Mouse (Mus musculus): ENCODE results near the gene Cpm. TPM values are rescaled to one million over a fixed set of nuclear protein-coding genes. Genes with fewer than 3 reads are reported as not detected.

Gene Cpm
- total RNA-seq, 1 experiment = 4.8 TPM

DNA sequence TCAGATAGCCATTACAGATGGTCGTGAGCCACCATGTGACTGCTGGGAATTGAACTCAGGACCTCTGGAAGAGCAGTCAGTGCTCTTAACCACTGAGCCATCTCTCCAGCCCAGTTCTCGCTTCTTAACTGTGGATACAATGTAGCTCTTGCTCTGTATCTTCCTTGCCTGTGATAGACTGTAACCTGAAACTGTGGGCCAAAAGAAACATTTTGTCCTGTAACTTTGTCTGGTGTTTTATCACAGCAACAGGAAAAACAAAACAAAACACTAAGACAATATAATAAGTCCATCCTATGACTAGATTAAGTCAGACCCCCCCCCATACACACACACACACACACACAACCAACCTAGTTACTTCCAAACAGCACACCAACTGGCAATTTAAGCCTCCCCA is 17.8 kb upstream of the Cpm start:
- H3K27ac ChIP-seq (ENCODE audit: insufficient read depth, low read depth, low read length, poor library complexity, severe bottlenecking) = no peak overlapping the region
- no peak overlapping the region for H3K9ac ChIP-seq (ENCODE audit: insufficient read depth, low read depth, low read length, poor library complexity, severe bottlenecking)
- no peak for TF ChIP-seq MAFK (IDR thresholded peaks at IDR 0.05; ENCODE audit: insufficient read depth, low read depth, low read length)
- no peak for TF ChIP-seq CHD2 (IDR thresholded peaks at IDR 0.05; ENCODE audit: low read depth, low read length)
- no peak for TF ChIP-seq HCFC1 (IDR thresholded peaks at IDR 0.05; ENCODE audit: borderline replicate concordance, insufficient read depth, low read length)
- TF ChIP-seq ZC3H11A (IDR thresholded peaks at IDR 0.05; ENCODE audit: borderline replicate concordance, low read depth, low read length) = no peak
- TF ChIP-seq ZNF384 (IDR thresholded peaks at IDR 0.05; ENCODE audit: low read depth, low read length) = no peak
- no peak for DNase-seq (ENCODE audit: low read depth, low spot score)
- no peaks in the 10 kb centered on the region for H3K36me3 ChIP-seq (ENCODE audit: control insufficient read depth, insufficient read depth, low read length, poor library complexity, severe bottlenecking)
- in situ Hi-C loops (cut with MboI; ENCODE audit: low sequenced_read_pairs in 2 of 2, unreplicated experiment in 2 of 2) = no loop called here
- H3K4me3 ChIP-seq (ENCODE audit: insufficient read depth in 1 of 2, low read depth in 1 of 2, low read length in 2 of 2, poor library complexity in 1 of 2, severe bottlenecking in 1 of 2) = no peak overlapping the region
- H3K4me1 ChIP-seq (ENCODE audit: control insufficient read depth in 2 of 2, insufficient read depth in 2 of 2, low read length in 2 of 2, poor library complexity in 1 of 2) = no peaks in the 10 kb centered on the region
- H3K9me3 ChIP-seq (ENCODE audit: control insufficient read depth, insufficient read depth, low read depth, low read length) = no peaks in the 10 kb centered on the region

- DNase-seq (ENCODE audit: low read depth, low spot score) = no peak
- Histone ChIP-seq H3K9me3 (ENCODE audit: control insufficient read depth, insufficient read depth, low read depth, low read length) (no peaks in the 10 kb centered on the region), H3K4me3 (ENCODE audit: insufficient read depth in 1 of 2, low read depth in 1 of 2, low read length in 2 of 2, poor library complexity in 1 of 2, severe bottlenecking in 1 of 2) (no peak overlapping the region), H3K4me1 (ENCODE audit: control insufficient read depth in 2 of 2, insufficient read depth in 2 of 2, low read length in 2 of 2, poor library complexity in 1 of 2) (no peaks in the 10 kb centered on the region), H3K36me3 (ENCODE audit: control insufficient read depth, insufficient read depth, low read length, poor library complexity, severe bottlenecking) (no peaks in the 10 kb centered on the region), H3K9ac (ENCODE audit: insufficient read depth, low read depth, low read length, poor library complexity, severe bottlenecking) (no peak overlapping the region), H3K27ac (ENCODE audit: insufficient read depth, low read depth, low read length, poor library complexity, severe bottlenecking) (no peak overlapping the region)
- TF ChIP-seq MAFK (IDR thresholded peaks at IDR 0.05; ENCODE audit: insufficient read depth, low read depth, low read length) = no peak
- TF ChIP-seq ZNF384 (IDR thresholded peaks at IDR 0.05; ENCODE audit: low read depth, low read length) = no peak
- no peak for TF ChIP-seq CHD2 (IDR thresholded peaks at IDR 0.05; ENCODE audit: low read depth, low read length)
- TF ChIP-seq HCFC1 (IDR thresholded peaks at IDR 0.05; ENCODE audit: borderline replicate concordance, insufficient read depth, low read length) = no peak
- TF ChIP-seq ZC3H11A (IDR thresholded peaks at IDR 0.05; ENCODE audit: borderline replicate concordance, low read depth, low read length) = no peak
- in situ Hi-C loops (cut with MboI; ENCODE audit: low sequenced_read_pairs in 2 of 2, unreplicated experiment in 2 of 2) = no loop called here
These were observed 17.3 kb upstream of the Cpm start for GRCm38 (mm10) chr10:117611976-117612375.

- Histone ChIP-seq H3K27ac (ENCODE audit: insufficient read depth, low read depth, low read length, poor library complexity, severe bottlenecking) (no peak overlapping the region), H3K9me3 (ENCODE audit: control insufficient read depth, insufficient read depth, low read depth, low read length) (no peaks in the 10 kb centered on the region), H3K4me1 (ENCODE audit: control insufficient read depth in 2 of 2, insufficient read depth in 2 of 2, low read length in 2 of 2, poor library complexity in 1 of 2) (no peaks in the 10 kb centered on the region), H3K36me3 (ENCODE audit: control insufficient read depth, insufficient read depth, low read length, poor library complexity, severe bottlenecking) (no peaks in the 10 kb centered on the region), H3K4me3 (ENCODE audit: insufficient read depth in 1 of 2, low read depth in 1 of 2, low read length in 2 of 2, poor library complexity in 1 of 2, severe bottlenecking in 1 of 2) (no peak overlapping the region), H3K9ac (ENCODE audit: insufficient read depth, low read depth, low read length, poor library complexity, severe bottlenecking) (no peak overlapping the region)
- no peak for TF ChIP-seq HCFC1 (IDR thresholded peaks at IDR 0.05; ENCODE audit: borderline replicate concordance, insufficient read depth, low read length)
- no peak for TF ChIP-seq ZC3H11A (IDR thresholded peaks at IDR 0.05; ENCODE audit: borderline replicate concordance, low read depth, low read length)
- TF ChIP-seq CHD2 (IDR thresholded peaks at IDR 0.05; ENCODE audit: low read depth, low read length) = no peak
- no peak for TF ChIP-seq ZNF384 (IDR thresholded peaks at IDR 0.05; ENCODE audit: low read depth, low read length)
- no peak for TF ChIP-seq MAFK (IDR thresholded peaks at IDR 0.05; ENCODE audit: insufficient read depth, low read depth, low read length)
- no peak for DNase-seq (ENCODE audit: low read depth, low spot score)
- in situ Hi-C loops (cut with MboI; ENCODE audit: low sequenced_read_pairs in 2 of 2, unreplicated experiment in 2 of 2) = no loop called here
These were observed 16.4 kb upstream of the Cpm start for GRCm38 (mm10) chr10:117612621-117613584.

- TF ChIP-seq CHD2 (IDR thresholded peaks at IDR 0.05; ENCODE audit: low read depth, low read length) (no peak), ZC3H11A (IDR thresholded peaks at IDR 0.05; ENCODE audit: borderline replicate concordance, low read depth, low read length) (no peak), HCFC1 (IDR thresholded peaks at IDR 0.05; ENCODE audit: borderline replicate concordance, insufficient read depth, low read length) (no peak), MAFK (IDR thresholded peaks at IDR 0.05; ENCODE audit: insufficient read depth, low read depth, low read length) (no peak), ZNF384 (IDR thresholded peaks at IDR 0.05; ENCODE audit: low read depth, low read length) (no peak)
- in situ Hi-C loops (cut with MboI; ENCODE audit: low sequenced_read_pairs in 2 of 2, unreplicated experiment in 2 of 2) = no loop called here
- Histone ChIP-seq H3K27ac (ENCODE audit: insufficient read depth, low read depth, low read length, poor library complexity, severe bottlenecking) (no peak overlapping the region), H3K36me3 (ENCODE audit: control insufficient read depth, insufficient read depth, low read length, poor library complexity, severe bottlenecking) (no peaks in the 10 kb centered on the region), H3K9me3 (ENCODE audit: control insufficient read depth, insufficient read depth, low read depth, low read length) (no peaks in the 10 kb centered on the region), H3K4me3 (ENCODE audit: insufficient read depth in 1 of 2, low read depth in 1 of 2, low read length in 2 of 2, poor library complexity in 1 of 2, severe bottlenecking in 1 of 2) (no peak overlapping the region), H3K9ac (ENCODE audit: insufficient read depth, low read depth, low read length, poor library complexity, severe bottlenecking) (no peak overlapping the region), H3K4me1 (ENCODE audit: control insufficient read depth in 2 of 2, insufficient read depth in 2 of 2, low read length in 2 of 2, poor library complexity in 1 of 2) (no peaks in the 10 kb centered on the region)
- no peak for DNase-seq (ENCODE audit: low read depth, low spot score)
These were observed 15.3 kb upstream of the Cpm start for GRCm38 (mm10) chr10:117613960-117614359.
